In the genomic region with DNA sequence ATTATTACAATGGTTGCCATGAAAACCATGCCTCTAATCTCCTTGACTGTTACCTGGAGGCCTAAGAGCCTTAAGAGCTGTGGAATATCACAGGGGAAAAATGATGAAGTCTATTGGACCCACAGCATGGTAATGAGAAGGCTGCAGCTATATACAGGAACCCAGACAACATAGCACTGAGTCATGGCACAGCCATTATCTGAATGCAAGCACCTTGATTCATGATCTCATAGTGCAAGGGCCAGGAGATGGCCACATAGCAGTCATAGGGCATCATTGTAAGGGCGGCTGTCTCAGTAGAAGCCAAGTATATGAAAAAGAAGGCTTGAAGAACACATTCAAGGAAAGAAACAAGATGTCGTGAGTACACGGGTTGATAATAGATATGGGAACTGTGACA, we compare ENCODE assay signal across 18 mouse cellular contexts.
"Had no signal": no experiment of that assay in that cellular context is flagged by ENCODE, and none has a peak within 500 bp of the region (broad histone marks: within the 10 kb centered on the region; RNA-seq: fewer than 3 reads in every experiment).

No protein-coding gene starts in this region.

- H3K9me3 ChIP-seq: midbrain, embryonic 10.5 days; midbrain, embryonic 12.5 days; neural tube, embryonic 13.5 days; neural tube, embryonic 15.5 days had no signal

- H3K4me3 ChIP-seq: midbrain, embryonic 10.5 days; midbrain, embryonic 12.5 days; myocyte; neural tube, embryonic 13.5 days; neural tube, embryonic 15.5 days had no signal

- DNase-seq: lung, adult 18-20 months; lung, embryonic 14.5 days; lung, postnatal 10 days; lung, postnatal 4 days; retina, postnatal 1 day; right cerebral cortex, adult 18-20 months; right cerebral cortex, postnatal 25 days; right cerebral cortex, postnatal 4 days; spleen, adult 18-20 months; thymus, adult 2 months; thymus, postnatal 25 days; thymus, postnatal 4 days had no signal

- H3K4me2 ChIP-seq: lung, embryonic 14.5 days; midbrain, embryonic 12.5 days; neural tube, embryonic 13.5 days; neural tube, embryonic 15.5 days had no signal

- H3K36me3 ChIP-seq: midbrain, embryonic 10.5 days; midbrain, embryonic 12.5 days; neural tube, embryonic 13.5 days; neural tube, embryonic 15.5 days had no signal

- H3K4me1 ChIP-seq: midbrain, embryonic 10.5 days; midbrain, embryonic 12.5 days; neural tube, embryonic 13.5 days; neural tube, embryonic 15.5 days had no signal

- H3K9ac ChIP-seq: liver, embryonic 14.5 days; lung, embryonic 14.5 days; midbrain, embryonic 12.5 days; neural tube, embryonic 13.5 days; neural tube, embryonic 15.5 days had no signal

- H3K27ac ChIP-seq: liver, embryonic 14.5 days; midbrain, embryonic 10.5 days; midbrain, embryonic 12.5 days; neural tube, embryonic 13.5 days; neural tube, embryonic 15.5 days had no signal

- H3K27me3 ChIP-seq: midbrain, embryonic 12.5 days; neural tube, embryonic 13.5 days; neural tube, embryonic 15.5 days had no signal
